Mouse (Mus musculus): ENCODE measurements around the gene Lime1. TPM values are rescaled to one million over a fixed set of nuclear protein-coding genes. Genes with fewer than 3 reads are reported as not detected.

The Lime1 gene
- polyA plus RNA-seq, 1 experiment from 2014 or later = 12.2 TPM

- 36% methylated on average over 2 of the region's 2 CpGs for WGBS
- DNase-seq (ENCODE audit: low spot score) (no peak), ATAC-seq (no peak)
- TF ChIP-seq EP300 (IDR thresholded peaks at IDR 0.05) (no peak), CTCF (IDR thresholded peaks at IDR 0.05) (no peak)
- H3K4me3 ChIP-seq (ENCODE audit: low read depth, low read length) = no peak overlapping the region
- H3K4me1 ChIP-seq (ENCODE audit: insufficient read depth, low read depth, low read length) = no peaks in the 10 kb centered on the region
- no peaks in the 10 kb centered on the region for H3K9me3 ChIP-seq (ENCODE audit: low read length)
- no peaks in the 10 kb centered on the region for H3K27me3 ChIP-seq (replicated peaks; ENCODE audit: insufficient read depth, low read length)
- H3K4me2 ChIP-seq (replicated peaks; ENCODE audit: low read depth, low read length) = no peak overlapping the region
- no peaks in the 10 kb centered on the region for H3K36me3 ChIP-seq (ENCODE audit: insufficient read depth, low read length)
- no peak overlapping the region for H3K9ac ChIP-seq (replicated peaks; ENCODE audit: low read depth)
- H3K27ac ChIP-seq (ENCODE audit: low read length) = no peak overlapping the region
Measured at GRCm38 (mm10) chr2:181413141-181413540, 33.3 kb downstream of the Lime1 start.

GRCm38 (mm10) chr2:181415945-181416344, 36.1 kb downstream of the Lime1 start:
- ATAC-seq (no peak), DNase-seq (ENCODE audit: low spot score) (no peak)
- WGBS = 38% methylated on average over 3 of the region's 3 CpGs
- no peaks in the 10 kb centered on the region for H3K27me3 ChIP-seq (replicated peaks; ENCODE audit: insufficient read depth, low read length)
- H3K27ac ChIP-seq (ENCODE audit: low read length) = no peak overlapping the region
- no peak overlapping the region for H3K9ac ChIP-seq (replicated peaks; ENCODE audit: low read depth)
- TF ChIP-seq EP300 (IDR thresholded peaks at IDR 0.05) (no peak), CTCF (IDR thresholded peaks at IDR 0.05) (no peak)
- H3K9me3 ChIP-seq (ENCODE audit: low read length) = no peaks in the 10 kb centered on the region
- H3K36me3 ChIP-seq (ENCODE audit: insufficient read depth, low read length) = no peaks in the 10 kb centered on the region
- no peak overlapping the region for H3K4me2 ChIP-seq (replicated peaks; ENCODE audit: low read depth, low read length)
- H3K4me3 ChIP-seq (ENCODE audit: low read depth, low read length) = no peak overlapping the region
- no peaks in the 10 kb centered on the region for H3K4me1 ChIP-seq (ENCODE audit: insufficient read depth, low read depth, low read length)

- no peak for DNase-seq (ENCODE audit: low spot score)
- ATAC-seq = no peak
- no peaks in the 10 kb centered on the region for H3K36me3 ChIP-seq (ENCODE audit: insufficient read depth, low read length)
- no peaks in the 10 kb centered on the region for H3K9me3 ChIP-seq (ENCODE audit: low read length)
- H3K4me3 ChIP-seq (ENCODE audit: low read depth, low read length) = no peak overlapping the region
- no peak overlapping the region for H3K4me2 ChIP-seq (replicated peaks; ENCODE audit: low read depth, low read length)
- WGBS = 77% methylated on average over 7 of the region's 7 CpGs
- no peak for TF ChIP-seq EP300 (IDR thresholded peaks at IDR 0.05)
- no peak for TF ChIP-seq CTCF (IDR thresholded peaks at IDR 0.05)
- H3K27me3 ChIP-seq (replicated peaks; ENCODE audit: insufficient read depth, low read length) = no peaks in the 10 kb centered on the region
- no peak overlapping the region for H3K27ac ChIP-seq (ENCODE audit: low read length)
- no peaks in the 10 kb centered on the region for H3K4me1 ChIP-seq (ENCODE audit: insufficient read depth, low read depth, low read length)
- no peak overlapping the region for H3K9ac ChIP-seq (replicated peaks; ENCODE audit: low read depth)
Measured at GRCm38 (mm10) chr2:181419359-181419758, 39.5 kb downstream of the Lime1 start.

- Histone ChIP-seq H3K27ac (ENCODE audit: low read length) (no peak overlapping the region), H3K4me2 (replicated peaks; ENCODE audit: low read depth, low read length) (no peak overlapping the region), H3K9me3 (ENCODE audit: low read length) (no peaks in the 10 kb centered on the region), H3K4me1 (ENCODE audit: insufficient read depth, low read depth, low read length) (no peaks in the 10 kb centered on the region), H3K36me3 (ENCODE audit: insufficient read depth, low read length) (no peaks in the 10 kb centered on the region), H3K9ac (replicated peaks; ENCODE audit: low read depth) (no peak overlapping the region), H3K4me3 (ENCODE audit: low read depth, low read length) (no peak overlapping the region), H3K27me3 (replicated peaks; ENCODE audit: insufficient read depth, low read length) (no peaks in the 10 kb centered on the region)
- 45% methylated on average over 4 of the region's 4 CpGs for WGBS
- ATAC-seq (no peak), DNase-seq (ENCODE audit: low spot score) (no peak)
- no peak for TF ChIP-seq EP300 (IDR thresholded peaks at IDR 0.05)
- no peak for TF ChIP-seq CTCF (IDR thresholded peaks at IDR 0.05)
Measured at GRCm38 (mm10) chr2:181420426-181420825, 40.5 kb downstream of the Lime1 start.

- no peak for ATAC-seq
Measured at GRCm38 (mm10) chr2:181420903-181421638, 41.2 kb downstream of the Lime1 start.

GRCm38 (mm10) chr2:181423834-181424233, 44.0 kb downstream of the Lime1 start:
- Histone ChIP-seq H3K27me3 (replicated peaks; ENCODE audit: insufficient read depth, low read length) (no peaks in the 10 kb centered on the region), H3K4me1 (ENCODE audit: insufficient read depth, low read depth, low read length) (no peaks in the 10 kb centered on the region), H3K36me3 (ENCODE audit: insufficient read depth, low read length) (no peaks in the 10 kb centered on the region), H3K27ac (ENCODE audit: low read length) (no peak overlapping the region), H3K9me3 (ENCODE audit: low read length) (no peaks in the 10 kb centered on the region), H3K4me3 (ENCODE audit: low read depth, low read length) (no peak overlapping the region), H3K9ac (replicated peaks; ENCODE audit: low read depth) (no peak overlapping the region), H3K4me2 (replicated peaks; ENCODE audit: low read depth, low read length) (no peak overlapping the region)
- no peak for ATAC-seq
- WGBS = 88% methylated on average over 9 of the region's 9 CpGs
- TF ChIP-seq EP300 (IDR thresholded peaks at IDR 0.05) = no peak
- TF ChIP-seq CTCF (IDR thresholded peaks at IDR 0.05) = no peak
- no peak for DNase-seq (ENCODE audit: low spot score)

More at GRCm38 (mm10) chr2:181420903-181421638, 41.2 kb downstream of the Lime1 start:
- TF ChIP-seq CTCF (IDR thresholded peaks at IDR 0.05) (no peak), EP300 (IDR thresholded peaks at IDR 0.05) (no peak)
- Histone ChIP-seq H3K27me3 (replicated peaks; ENCODE audit: insufficient read depth, low read length) (no peaks in the 10 kb centered on the region), H3K4me3 (ENCODE audit: low read depth, low read length) (no peak overlapping the region), H3K9me3 (ENCODE audit: low read length) (no peaks in the 10 kb centered on the region), H3K4me1 (ENCODE audit: insufficient read depth, low read depth, low read length) (no peaks in the 10 kb centered on the region), H3K4me2 (replicated peaks; ENCODE audit: low read depth, low read length) (no peak overlapping the region), H3K9ac (replicated peaks; ENCODE audit: low read depth) (no peak overlapping the region), H3K36me3 (ENCODE audit: insufficient read depth, low read length) (no peaks in the 10 kb centered on the region), H3K27ac (ENCODE audit: low read length) (no peak overlapping the region)
- DNase-seq (ENCODE audit: low spot score) = no peak
- WGBS = 66% methylated on average over 4 of the region's 4 CpGs

Other genes with a start within 250 kb of the Lime1 start
- 0.04 TPM in 1 of 2 replicates, not detected in the other for gene Kcnq2, start 244.8 kb upstream of the Lime1 start, polyA plus RNA-seq (2015; fragmentation: Nextera tagmentation; extraction: Ambion mirVana)
- gene Eef1a2, start 223.1 kb upstream of the Lime1 start, polyA plus RNA-seq (2015; fragmentation: Nextera tagmentation; extraction: Ambion mirVana) = 0.14 and 0.20 TPM in 2 replicates
- gene Ppdpf, start 192.8 kb upstream of the Lime1 start, polyA plus RNA-seq (2015; fragmentation: Nextera tagmentation; extraction: Ambion mirVana) = 261 and 262 TPM in 2 replicates
- 0.23 and 0.25 TPM in 2 replicates for gene Ptk6, start 177.3 kb upstream of the Lime1 start, polyA plus RNA-seq (2015; fragmentation: Nextera tagmentation; extraction: Ambion mirVana)
- gene Srms, start 166.9 kb upstream of the Lime1 start, polyA plus RNA-seq (2015; fragmentation: Nextera tagmentation; extraction: Ambion mirVana) = 2.5 and 2.6 TPM in 2 replicates
- gene Fndc11, start 160.1 kb upstream of the Lime1 start, polyA plus RNA-seq (2015; fragmentation: Nextera tagmentation; extraction: Ambion mirVana) = 0.86 and 0.91 TPM in 2 replicates
- gene Helz2, start 138.1 kb upstream of the Lime1 start, polyA plus RNA-seq (2015; fragmentation: Nextera tagmentation; extraction: Ambion mirVana) = 3.1 and 3.5 TPM in 2 replicates
- gene Gmeb2, start 92.0 kb upstream of the Lime1 start, polyA plus RNA-seq (2015; fragmentation: Nextera tagmentation; extraction: Ambion mirVana) = 7.6 and 7.8 TPM in 2 replicates
- 0.51 and 0.95 TPM in 2 replicates for gene Stmn3, start 65.6 kb upstream of the Lime1 start, polyA plus RNA-seq (2015; fragmentation: Nextera tagmentation; extraction: Ambion mirVana)
- gene Rtel1, start 60.3 kb upstream of the Lime1 start, polyA plus RNA-seq (2015; fragmentation: Nextera tagmentation; extraction: Ambion mirVana) = 8.0 and 10.4 TPM in 2 replicates
- 22.9 and 26.8 TPM in 2 replicates for gene Zgpat, start 15.2 kb upstream of the Lime1 start, polyA plus RNA-seq (2015; fragmentation: Nextera tagmentation; extraction: Ambion mirVana)
- gene Arfrp1, start 14.7 kb upstream of the Lime1 start, polyA plus RNA-seq (2015; fragmentation: Nextera tagmentation; extraction: Ambion mirVana) = 46.5 and 46.6 TPM in 2 replicates
- 11.2 and 14.8 TPM in 2 replicates for gene Zbtb46, start 79.3 kb downstream of the Lime1 start, polyA plus RNA-seq (2015; fragmentation: Nextera tagmentation; extraction: Ambion mirVana)
- 0.21 and 0.25 TPM in 2 replicates for gene Abhd16b, start 113.1 kb downstream of the Lime1 start, polyA plus RNA-seq (2015; fragmentation: Nextera tagmentation; extraction: Ambion mirVana)
- 131 and 135 TPM in 2 replicates for gene Tpd52l2, start 117.1 kb downstream of the Lime1 start, polyA plus RNA-seq (2015; fragmentation: Nextera tagmentation; extraction: Ambion mirVana)
- 57.2 and 59.5 TPM in 2 replicates for gene Dnajc5, start 140.4 kb downstream of the Lime1 start, polyA plus RNA-seq (2015; fragmentation: Nextera tagmentation; extraction: Ambion mirVana)
- gene Uckl1, start 204.8 kb downstream of the Lime1 start, polyA plus RNA-seq (2015; fragmentation: Nextera tagmentation; extraction: Ambion mirVana) = 41.8 and 43.3 TPM in 2 replicates
- 32.3 and 33.6 TPM in 2 replicates for gene Prpf6, start 211.8 kb downstream of the Lime1 start, polyA plus RNA-seq (2015; fragmentation: Nextera tagmentation; extraction: Ambion mirVana)
- 21.8 and 24.4 TPM in 2 replicates for gene Zfp512b, start 212.7 kb downstream of the Lime1 start, polyA plus RNA-seq (2015; fragmentation: Nextera tagmentation; extraction: Ambion mirVana)
- gene Samd10, start 219.1 kb downstream of the Lime1 start, polyA plus RNA-seq (2015; fragmentation: Nextera tagmentation; extraction: Ambion mirVana) = 20.8 and 21.3 TPM in 2 replicates

All from lung, postnatal 0 days (tissue).